Mouse (Mus musculus): ENCODE results near the gene Gm43191. TPM values are rescaled to one million over a fixed set of nuclear protein-coding genes. Genes with fewer than 3 reads are reported as not detected.
"Not testable (repeated sequence)": the region's sequence is repeated elsewhere in the genome, so short reads cannot be mapped to it uniquely, and the experiment has no call there.

Gm43191 gene
- polyA plus RNA-seq, 1 experiment from 2014 or later, result not detected

- H3K27me3 ChIP-seq (ENCODE audit: control insufficient read depth, insufficient read depth, low read length), result no peaks in the 10 kb centered on the region
- no peak for ATAC-seq (ENCODE audit: insufficient number of reproducible peaks, insufficient read depth, low FRiP score, low read depth)
- H3K4me1 ChIP-seq (ENCODE audit: control insufficient read depth, insufficient read depth, low read length), result 0 out of 2 replicates have a peak, but pooled peaks cover 10% of the 10 kb centered on the region
- H3K36me3 ChIP-seq (ENCODE audit: control insufficient read depth, insufficient read depth, low read length), result no peaks in the 10 kb centered on the region
- WGBS, result 67% methylated on average over 7 of the region's 7 CpGs
- H3K4me2 ChIP-seq (replicated peaks; ENCODE audit: low read depth, low read length), result no peak overlapping the region
- no peaks in the 10 kb centered on the region for H3K9me3 ChIP-seq (ENCODE audit: control insufficient read depth, low read depth, low read length)
- no peak overlapping the region for H3K9ac ChIP-seq (replicated peaks; ENCODE audit: low read depth, low read length)
- H3K4me3 ChIP-seq (ENCODE audit: low read depth, low read length), result no peak overlapping the region
- H3K27ac ChIP-seq (ENCODE audit: low read length), result no peak overlapping the region
Observed at GRCm38 (mm10) chr3:116656184-116656965, 24.7 kb downstream of the Gm43191 start.

GRCm38 (mm10) chr3:116654051-116654450, 27.0 kb downstream of the Gm43191 start:
- WGBS, result 94% methylated on average over 11 of the region's 11 CpGs
- H3K36me3 ChIP-seq (ENCODE audit: control insufficient read depth, insufficient read depth, low read length); H3K9ac ChIP-seq (replicated peaks; ENCODE audit: low read depth, low read length); H3K27ac ChIP-seq (ENCODE audit: low read length); H3K4me3 ChIP-seq (ENCODE audit: low read depth, low read length); H3K27me3 ChIP-seq (ENCODE audit: control insufficient read depth, insufficient read depth, low read length); H3K9me3 ChIP-seq (ENCODE audit: control insufficient read depth, low read depth, low read length); H3K4me1 ChIP-seq (ENCODE audit: control insufficient read depth, insufficient read depth, low read length); H3K4me2 ChIP-seq (replicated peaks; ENCODE audit: low read depth, low read length); ATAC-seq (ENCODE audit: insufficient number of reproducible peaks, insufficient read depth, low FRiP score, low read depth): not testable (repeated sequence)

GRCm38 (mm10) chr3:116653278-116653945, 27.6 kb downstream of the Gm43191 start:
- Histone ChIP-seq H3K4me1 (ENCODE audit: control insufficient read depth, insufficient read depth, low read length) (0 out of 2 replicates have a peak, but pooled peaks cover 6% of the 10 kb centered on the region), H3K27ac (ENCODE audit: low read length) (no peak overlapping the region), H3K4me2 (replicated peaks; ENCODE audit: low read depth, low read length) (no peak overlapping the region), H3K9me3 (ENCODE audit: control insufficient read depth, low read depth, low read length) (no peaks in the 10 kb centered on the region), H3K9ac (replicated peaks; ENCODE audit: low read depth, low read length) (no peak overlapping the region), H3K36me3 (ENCODE audit: control insufficient read depth, insufficient read depth, low read length) (peaks cover 5% of the 10 kb centered on the region; the same call in 1 of the 2 replicates), H3K4me3 (ENCODE audit: low read depth, low read length) (no peak overlapping the region), H3K27me3 (ENCODE audit: control insufficient read depth, insufficient read depth, low read length) (no peaks in the 10 kb centered on the region)
- 69% methylated on average over 5 of the region's 5 CpGs for WGBS
- ATAC-seq (ENCODE audit: insufficient number of reproducible peaks, insufficient read depth, low FRiP score, low read depth), result no peak

- 71% methylated on average over 3 of the region's 3 CpGs for WGBS
- H3K36me3 ChIP-seq (ENCODE audit: control insufficient read depth, insufficient read depth, low read length), result peaks cover 5% of the 10 kb centered on the region; the same call in 1 of the 2 replicates
- no peak overlapping the region for H3K27ac ChIP-seq (ENCODE audit: low read length)
- ATAC-seq (ENCODE audit: insufficient number of reproducible peaks, insufficient read depth, low FRiP score, low read depth), result no peak
- H3K4me2 ChIP-seq (replicated peaks; ENCODE audit: low read depth, low read length), result no peak overlapping the region
- no peaks in the 10 kb centered on the region for H3K9me3 ChIP-seq (ENCODE audit: control insufficient read depth, low read depth, low read length)
- H3K27me3 ChIP-seq (ENCODE audit: control insufficient read depth, insufficient read depth, low read length), result no peaks in the 10 kb centered on the region
- H3K9ac ChIP-seq (replicated peaks; ENCODE audit: low read depth, low read length), result no peak overlapping the region
- no peak overlapping the region for H3K4me3 ChIP-seq (ENCODE audit: low read depth, low read length)
- 0 out of 2 replicates have a peak, but pooled peaks cover 5% of the 10 kb centered on the region for H3K4me1 ChIP-seq (ENCODE audit: control insufficient read depth, insufficient read depth, low read length)
Observed at GRCm38 (mm10) chr3:116652033-116652446, 29.0 kb downstream of the Gm43191 start.

GRCm38 (mm10) chr3:116650698-116651097, 30.4 kb downstream of the Gm43191 start:
- no peak overlapping the region for H3K4me2 ChIP-seq (replicated peaks; ENCODE audit: low read depth, low read length)
- WGBS, result 94% methylated on average over 9 of the region's 9 CpGs
- H3K9me3 ChIP-seq (ENCODE audit: control insufficient read depth, low read depth, low read length), result no peaks in the 10 kb centered on the region
- no peaks in the 10 kb centered on the region for H3K4me1 ChIP-seq (ENCODE audit: control insufficient read depth, insufficient read depth, low read length)
- ATAC-seq (ENCODE audit: insufficient number of reproducible peaks, insufficient read depth, low FRiP score, low read depth), result no peak
- no peak overlapping the region for H3K4me3 ChIP-seq (ENCODE audit: low read depth, low read length)
- no peaks in the 10 kb centered on the region for H3K27me3 ChIP-seq (ENCODE audit: control insufficient read depth, insufficient read depth, low read length)
- H3K9ac ChIP-seq (replicated peaks; ENCODE audit: low read depth, low read length), result no peak overlapping the region
- H3K27ac ChIP-seq (ENCODE audit: low read length), result no peak overlapping the region
- H3K36me3 ChIP-seq (ENCODE audit: control insufficient read depth, insufficient read depth, low read length), result peaks cover 18% of the 10 kb centered on the region

GRCm38 (mm10) chr3:116648805-116649204, 32.3 kb downstream of the Gm43191 start:
- 96% methylated on average over 7 of the region's 7 CpGs for WGBS
- no peaks in the 10 kb centered on the region for H3K9me3 ChIP-seq (ENCODE audit: control insufficient read depth, low read depth, low read length)
- no peak overlapping the region for H3K4me2 ChIP-seq (replicated peaks; ENCODE audit: low read depth, low read length)
- H3K27me3 ChIP-seq (ENCODE audit: control insufficient read depth, insufficient read depth, low read length), result no peaks in the 10 kb centered on the region
- H3K4me3 ChIP-seq (ENCODE audit: low read depth, low read length), result no peak overlapping the region
- H3K9ac ChIP-seq (replicated peaks; ENCODE audit: low read depth, low read length), result no peak overlapping the region
- H3K27ac ChIP-seq (ENCODE audit: low read length), result no peak overlapping the region
- no peaks in the 10 kb centered on the region for H3K4me1 ChIP-seq (ENCODE audit: control insufficient read depth, insufficient read depth, low read length)
- ATAC-seq (ENCODE audit: insufficient number of reproducible peaks, insufficient read depth, low FRiP score, low read depth), result no peak
- peaks cover 33% of the 10 kb centered on the region for H3K36me3 ChIP-seq (ENCODE audit: control insufficient read depth, insufficient read depth, low read length)

GRCm38 (mm10) chr3:116646387-116646786, 34.7 kb downstream of the Gm43191 start:
- no peak for ATAC-seq (ENCODE audit: insufficient number of reproducible peaks, insufficient read depth, low FRiP score, low read depth)
- Histone ChIP-seq H3K36me3 (ENCODE audit: control insufficient read depth, insufficient read depth, low read length) (peaks cover 56% of the 10 kb centered on the region), H3K27me3 (ENCODE audit: control insufficient read depth, insufficient read depth, low read length) (no peaks in the 10 kb centered on the region), H3K9me3 (ENCODE audit: control insufficient read depth, low read depth, low read length) (no peaks in the 10 kb centered on the region), H3K27ac (ENCODE audit: low read length) (no peak overlapping the region), H3K4me3 (ENCODE audit: low read depth, low read length) (no peak overlapping the region), H3K4me1 (ENCODE audit: control insufficient read depth, insufficient read depth, low read length) (no peaks in the 10 kb centered on the region), H3K9ac (replicated peaks; ENCODE audit: low read depth, low read length) (no peak overlapping the region), H3K4me2 (replicated peaks; ENCODE audit: low read depth, low read length) (no peak overlapping the region)
- 82% methylated on average over 1 of the region's 1 CpGs for WGBS

- H3K36me3 ChIP-seq (ENCODE audit: control insufficient read depth, insufficient read depth, low read length), result peaks cover 86% of the 10 kb centered on the region
- no peak overlapping the region for H3K4me2 ChIP-seq (replicated peaks; ENCODE audit: low read depth, low read length)
- H3K27ac ChIP-seq (ENCODE audit: low read length), result no peak overlapping the region
- no peak for ATAC-seq (ENCODE audit: insufficient number of reproducible peaks, insufficient read depth, low FRiP score, low read depth)
- no peak overlapping the region for H3K9ac ChIP-seq (replicated peaks; ENCODE audit: low read depth, low read length)
- no peaks in the 10 kb centered on the region for H3K9me3 ChIP-seq (ENCODE audit: control insufficient read depth, low read depth, low read length)
- H3K27me3 ChIP-seq (ENCODE audit: control insufficient read depth, insufficient read depth, low read length), result no peaks in the 10 kb centered on the region
- 93% methylated on average over 2 of the region's 2 CpGs for WGBS
- no peak overlapping the region for H3K4me3 ChIP-seq (ENCODE audit: low read depth, low read length)
- no peaks in the 10 kb centered on the region for H3K4me1 ChIP-seq (ENCODE audit: control insufficient read depth, insufficient read depth, low read length)
Observed at GRCm38 (mm10) chr3:116642373-116642772, 38.7 kb downstream of the Gm43191 start.
